Mouse (Mus musculus) liver, embryonic 12.5 days (tissue): ENCODE measurements around the gene Olfr223. TPM values are rescaled to one million over a fixed set of nuclear protein-coding genes. Genes with fewer than 3 reads are reported as not detected.
"Not testable (repeated sequence)": the region's sequence is repeated elsewhere in the genome, so short reads cannot be mapped to it uniquely, and the experiment has no call there.

Source experiments
- ATAC-seq: fragments of 200-750 bp; cut with Nextera tagmentation; 2 replicates; pipeline ENCODE4 v1.8.0; 2017; ENCODE audit warnings: moderate number of reproducible peaks, mild to moderate bottlenecking, moderate library complexity
- H3K27ac ChIP-seq: fragments of 300-500 bp; sonication (generic); 2 replicates; pipeline ENCODE4 v1.5.1; 2016; ENCODE audit warnings: mild to moderate bottlenecking
- H3K27me3 ChIP-seq: fragments of 300-500 bp; sonication (generic); replicated peaks from 2 replicates; pipeline ENCODE4 v1.6.1; 2016; ENCODE audit warnings: mild to moderate bottlenecking, moderate library complexity
- H3K36me3 ChIP-seq: fragments of 300-500 bp; sonication (generic); 2 replicates; pipeline ENCODE4 v1.6.1; 2016; ENCODE audit warnings: mild to moderate bottlenecking, moderate library complexity
- H3K4me1 ChIP-seq: fragments of 300-500 bp; sonication (generic); 2 replicates; pipeline ENCODE4 v1.6.1; 2016
- H3K4me2 ChIP-seq: fragments of 300-500 bp; sonication (generic); 2 replicates; pipeline ENCODE4 v1.6.1; 2016; ENCODE audit warnings: mild to moderate bottlenecking, moderate library complexity
- H3K4me3 ChIP-seq: fragments of 300-500 bp; sonication (generic); 2 replicates; pipeline ENCODE4 v1.5.1; 2016; ENCODE audit warnings: mild to moderate bottlenecking, moderate library complexity
- H3K9ac ChIP-seq: fragments of 300-500 bp; sonication (generic); 2 replicates; pipeline ENCODE4 v1.6.1; 2016; ENCODE audit warnings: mild to moderate bottlenecking, moderate library complexity
- H3K9me3 ChIP-seq: fragments of 300-500 bp; sonication (generic); replicated peaks from 2 replicates; pipeline ENCODE4 v1.6.1; 2016; ENCODE audit warnings: mild to moderate bottlenecking, moderate library complexity
- WGBS: fragments of 180-500 bp; shearing (Covaris S2); methylation state at CpG from one replicate; pipeline ENCODE4 v1.1.7; 2016; ENCODE audit not compliant: insufficient replicate concordance; 5-methylcytosine and 5-hydroxymethylcytosine counted together
- polyA plus RNA-seq: library from polyadenylated mRNA; unstranded; fragments of >200 nt; fragmentation: Nextera tagmentation; extraction: Ambion mirVana; gene quantifications from 2 replicates; pipeline ENCODE4 v1.2.1, GENCODE M21; 2016

Gene Olfr223
- polyA plus RNA-seq, 1 experiment from 2014 or later, result not detected

GRCm38 (mm10) chr11:59628177-59628576, 35.1 kb upstream of the Olfr223 start:
- no peaks in the 10 kb centered on the region for H3K4me1 ChIP-seq
- no peaks in the 10 kb centered on the region for H3K9me3 ChIP-seq
- WGBS, result 43% methylated on average over 5 of the region's 5 CpGs
- ATAC-seq, result no peak
- no peak overlapping the region for H3K4me2 ChIP-seq
- no peak overlapping the region for H3K4me3 ChIP-seq
- no peak overlapping the region for H3K9ac ChIP-seq
- H3K27me3 ChIP-seq, result peaks cover 16% of the 10 kb centered on the region
- H3K27ac ChIP-seq, result no peak overlapping the region
- no peaks in the 10 kb centered on the region for H3K36me3 ChIP-seq

DNA sequence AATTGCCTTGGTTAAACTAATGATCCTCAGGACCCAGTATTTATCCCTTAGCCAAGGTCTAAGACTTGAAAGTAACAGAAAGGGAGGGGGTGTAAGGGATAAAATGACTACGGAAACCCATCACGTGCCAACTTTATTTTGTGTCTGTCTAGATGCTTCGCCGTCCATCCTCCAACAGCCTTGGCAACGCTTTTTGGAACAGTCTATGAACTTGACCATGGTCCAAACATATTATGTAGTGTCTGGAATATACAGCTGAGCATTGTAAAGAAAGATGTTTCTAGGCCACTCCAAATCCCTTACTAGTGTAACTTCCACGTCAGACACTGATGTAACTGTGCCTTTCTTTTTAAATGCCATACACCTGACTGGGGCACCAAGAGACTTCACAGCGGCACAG, 33.1 kb upstream of the Olfr223 start:
- H3K27ac ChIP-seq, result no peak overlapping the region
- no peak overlapping the region for H3K4me2 ChIP-seq
- no peak for ATAC-seq
- H3K27me3 ChIP-seq, result peaks cover 15% of the 10 kb centered on the region
- no peak overlapping the region for H3K4me3 ChIP-seq
- no peak overlapping the region for H3K9ac ChIP-seq
- no peaks in the 10 kb centered on the region for H3K4me1 ChIP-seq
- H3K9me3 ChIP-seq, result no peaks in the 10 kb centered on the region
- no peaks in the 10 kb centered on the region for H3K36me3 ChIP-seq
- WGBS, result 70% methylated on average over 7 of the region's 7 CpGs

DNA sequence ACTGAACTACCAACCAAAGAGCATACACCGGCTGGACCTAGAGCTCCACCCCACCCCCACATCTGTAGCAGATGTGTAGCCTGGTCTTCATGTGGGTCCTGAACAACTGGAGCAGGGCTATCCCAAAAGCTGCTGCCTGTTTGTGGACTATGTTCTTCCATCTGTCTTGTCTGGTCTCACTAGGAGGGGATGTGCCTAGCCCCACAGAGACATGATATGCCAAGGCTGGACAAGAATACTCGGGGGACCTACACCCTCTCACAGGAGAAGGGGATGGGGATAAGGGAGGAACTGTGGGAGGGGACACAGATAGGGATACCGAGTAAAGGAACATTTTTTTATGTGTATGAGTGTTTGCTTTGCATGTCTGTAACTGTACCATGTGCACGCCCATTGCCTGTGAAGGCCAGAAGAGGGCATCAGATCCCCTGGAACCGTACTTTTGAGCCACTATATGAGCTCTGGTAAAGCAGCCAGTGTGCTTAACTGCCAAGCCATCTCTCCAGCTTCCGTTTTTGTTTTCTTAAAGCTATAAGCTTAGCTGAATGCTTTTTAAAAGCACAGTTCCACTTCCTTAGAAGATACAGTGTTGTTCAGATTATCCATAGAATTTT, 31.0 kb upstream of the Olfr223 start:
- H3K36me3 ChIP-seq, result no peaks in the 10 kb centered on the region
- no peak overlapping the region for H3K27ac ChIP-seq
- no peaks in the 10 kb centered on the region for H3K9me3 ChIP-seq
- no peak overlapping the region for H3K4me3 ChIP-seq
- WGBS, result 27% methylated on average over 6 of the region's 6 CpGs
- peaks cover 8% of the 10 kb centered on the region for H3K27me3 ChIP-seq
- H3K4me1 ChIP-seq, result no peaks in the 10 kb centered on the region
- H3K9ac ChIP-seq, result no peak overlapping the region
- H3K4me2 ChIP-seq, result no peak overlapping the region
- ATAC-seq, result no peak

GRCm38 (mm10) chr11:59622214-59622613, 29.1 kb upstream of the Olfr223 start:
- no peak overlapping the region for H3K9ac ChIP-seq
- H3K4me2 ChIP-seq, result no peak overlapping the region
- H3K36me3 ChIP-seq, result no peaks in the 10 kb centered on the region
- ATAC-seq, result no peak
- no peaks in the 10 kb centered on the region for H3K9me3 ChIP-seq
- H3K4me1 ChIP-seq, result no peaks in the 10 kb centered on the region
- peaks cover 14% of the 10 kb centered on the region for H3K27me3 ChIP-seq
- no peak overlapping the region for H3K4me3 ChIP-seq
- H3K27ac ChIP-seq, result no peak overlapping the region
- WGBS, result 47% methylated on average over 3 of the region's 3 CpGs

GRCm38 (mm10) chr11:59616986-59617385, 23.9 kb upstream of the Olfr223 start:
- H3K27me3 ChIP-seq, result peaks cover 17% of the 10 kb centered on the region; the same call in 1 of the 2 replicates
- H3K4me2 ChIP-seq, H3K27ac ChIP-seq, ATAC-seq, H3K36me3 ChIP-seq, H3K9ac ChIP-seq, H3K9me3 ChIP-seq, H3K4me1 ChIP-seq, H3K4me3 ChIP-seq: not testable (repeated sequence)
- 63% methylated on average over 2 of the region's 2 CpGs for WGBS

DNA sequence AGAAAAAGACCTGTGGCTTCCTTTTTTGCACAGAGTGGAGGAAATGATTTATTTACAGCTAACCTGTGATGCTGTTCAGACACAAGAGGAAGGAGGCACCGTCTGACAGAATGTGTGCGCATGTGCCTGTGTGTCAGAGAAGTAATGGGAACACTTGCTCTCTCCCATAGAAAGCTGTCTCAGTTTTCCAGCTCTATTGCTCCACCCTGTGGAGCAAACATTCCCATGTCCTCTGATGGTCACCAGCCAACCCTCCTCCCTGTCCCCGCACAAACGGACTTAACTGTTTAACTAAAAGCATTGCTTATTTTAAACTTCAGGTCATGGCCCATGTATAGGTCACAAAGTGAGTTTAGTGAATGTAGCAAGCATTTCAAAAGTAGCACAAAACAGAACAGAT, 21.0 kb upstream of the Olfr223 start:
- Histone ChIP-seq H3K4me2 (no peak overlapping the region), H3K36me3 (no peaks in the 10 kb centered on the region), H3K9ac (no peak overlapping the region), H3K4me3 (no peak overlapping the region), H3K9me3 (no peaks in the 10 kb centered on the region), H3K27me3 (peaks cover 17% of the 10 kb centered on the region; the same call in 1 of the 2 replicates), H3K27ac (no peak overlapping the region), H3K4me1 (no peaks in the 10 kb centered on the region)
- 50% methylated on average over 4 of the region's 4 CpGs for WGBS
- no peak for ATAC-seq

DNA sequence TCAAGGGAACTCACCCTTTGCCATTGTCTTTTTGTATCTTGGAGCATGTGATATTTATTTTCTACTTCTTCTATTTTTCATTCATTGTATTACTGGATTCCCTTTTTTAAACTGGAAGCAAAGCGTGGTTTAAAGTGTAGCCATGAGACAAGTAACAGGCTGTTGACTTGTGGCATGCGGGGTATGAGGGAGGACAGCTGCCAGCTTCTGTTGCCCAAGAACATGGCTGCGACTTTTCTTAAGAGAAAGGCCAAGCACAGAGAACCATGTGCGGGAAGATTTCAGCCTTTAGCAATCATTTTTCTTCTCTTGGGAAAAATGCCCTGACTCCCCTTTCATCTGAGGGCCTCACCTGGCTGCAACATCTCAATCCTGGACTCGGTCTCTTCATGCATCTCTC, 18.6 kb upstream of the Olfr223 start:
- H3K9me3 ChIP-seq, result no peaks in the 10 kb centered on the region
- WGBS, result 66% methylated on average over 5 of the region's 5 CpGs
- H3K4me2 ChIP-seq, result no peak overlapping the region
- H3K27ac ChIP-seq, result no peak overlapping the region
- no peaks in the 10 kb centered on the region for H3K36me3 ChIP-seq
- H3K4me3 ChIP-seq, result no peak overlapping the region
- H3K27me3 ChIP-seq, result peaks cover 10% of the 10 kb centered on the region; the same call in 1 of the 2 replicates
- no peak for ATAC-seq
- H3K9ac ChIP-seq, result no peak overlapping the region
- no peaks in the 10 kb centered on the region for H3K4me1 ChIP-seq

GRCm38 (mm10) chr11:59602287-59602686, 9.2 kb upstream of the Olfr223 start:
- no peak overlapping the region for H3K27ac ChIP-seq
- 0 out of 2 replicates have a peak, but pooled peaks cover 7% of the 10 kb centered on the region for H3K27me3 ChIP-seq
- H3K9ac ChIP-seq, result no peak overlapping the region
- no peaks in the 10 kb centered on the region for H3K4me1 ChIP-seq
- ATAC-seq, result no peak
- no peak overlapping the region for H3K4me2 ChIP-seq
- H3K36me3 ChIP-seq, result no peaks in the 10 kb centered on the region
- 59% methylated on average over 1 of the region's 1 CpGs for WGBS
- H3K9me3 ChIP-seq, result no peaks in the 10 kb centered on the region
- H3K4me3 ChIP-seq, result no peak overlapping the region

DNA sequence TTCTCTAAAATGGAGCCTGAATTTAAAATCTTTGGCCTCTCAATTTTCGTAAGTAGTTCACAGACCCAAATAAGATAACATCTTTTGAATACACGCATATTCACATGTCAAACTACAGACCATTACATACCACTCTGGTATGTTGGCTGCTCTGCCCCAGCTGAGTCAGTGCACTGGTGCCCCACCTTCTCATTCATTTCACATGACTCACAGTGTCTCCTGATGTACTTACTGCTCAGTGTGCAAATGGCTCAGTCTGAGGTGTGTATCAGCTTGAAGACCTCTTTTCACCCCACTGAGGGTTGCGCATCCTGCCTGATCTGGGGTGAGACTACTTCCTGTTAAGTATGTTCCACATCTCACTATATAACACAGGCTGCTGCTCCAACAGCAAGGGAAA, 7.8 kb upstream of the Olfr223 start:
- Histone ChIP-seq H3K27ac (no peak overlapping the region), H3K4me2 (no peak overlapping the region), H3K9me3 (no peaks in the 10 kb centered on the region), H3K4me3 (no peak overlapping the region), H3K36me3 (no peaks in the 10 kb centered on the region), H3K9ac (no peak overlapping the region), H3K4me1 (no peaks in the 10 kb centered on the region), H3K27me3 (0 out of 2 replicates have a peak, but pooled peaks cover 7% of the 10 kb centered on the region)
- WGBS, result 70% methylated on average over 3 of the region's 3 CpGs
- ATAC-seq, result no peak

DNA sequence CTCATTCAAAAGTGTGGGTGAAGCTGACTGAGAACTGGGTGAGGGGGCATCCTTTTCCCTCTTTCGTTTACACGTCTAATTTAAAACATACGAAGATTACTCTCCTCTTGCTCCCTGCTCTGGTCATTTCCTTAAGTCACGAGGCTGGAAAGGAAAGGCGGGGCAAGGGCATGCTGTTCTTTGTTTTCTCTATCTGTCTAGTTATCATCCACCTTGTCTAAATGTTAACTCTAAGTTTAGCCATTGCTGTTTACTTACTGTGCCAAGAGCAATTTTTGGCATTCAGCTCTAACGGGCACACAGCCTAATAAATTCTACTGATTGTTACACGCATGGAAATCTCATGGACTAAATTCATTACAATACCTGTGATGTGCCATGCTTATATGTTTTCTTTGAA, 6.1 kb upstream of the Olfr223 start:
- H3K4me3 ChIP-seq, result no peak overlapping the region
- H3K36me3 ChIP-seq, result no peaks in the 10 kb centered on the region
- no peak overlapping the region for H3K9ac ChIP-seq
- H3K27me3 ChIP-seq, result 0 out of 2 replicates have a peak, but pooled peaks cover 7% of the 10 kb centered on the region
- H3K9me3 ChIP-seq, result no peaks in the 10 kb centered on the region
- no peaks in the 10 kb centered on the region for H3K4me1 ChIP-seq
- WGBS, result 63% methylated on average over 7 of the region's 7 CpGs
- H3K4me2 ChIP-seq, result no peak overlapping the region
- ATAC-seq, result no peak
- H3K27ac ChIP-seq, result no peak overlapping the region

- no peak for ATAC-seq
- Histone ChIP-seq H3K4me2 (no peak overlapping the region), H3K27me3 (0 out of 2 replicates have a peak, but pooled peaks cover 7% of the 10 kb centered on the region), H3K27ac (no peak overlapping the region), H3K4me3 (no peak overlapping the region), H3K9me3 (no peaks in the 10 kb centered on the region), H3K36me3 (no peaks in the 10 kb centered on the region), H3K9ac (no peak overlapping the region), H3K4me1 (no peaks in the 10 kb centered on the region)
- 63% methylated on average over 8 of the region's 8 CpGs for WGBS
Measured at GRCm38 (mm10) chr11:59596950-59597349, 3.9 kb upstream of the Olfr223 start.

DNA sequence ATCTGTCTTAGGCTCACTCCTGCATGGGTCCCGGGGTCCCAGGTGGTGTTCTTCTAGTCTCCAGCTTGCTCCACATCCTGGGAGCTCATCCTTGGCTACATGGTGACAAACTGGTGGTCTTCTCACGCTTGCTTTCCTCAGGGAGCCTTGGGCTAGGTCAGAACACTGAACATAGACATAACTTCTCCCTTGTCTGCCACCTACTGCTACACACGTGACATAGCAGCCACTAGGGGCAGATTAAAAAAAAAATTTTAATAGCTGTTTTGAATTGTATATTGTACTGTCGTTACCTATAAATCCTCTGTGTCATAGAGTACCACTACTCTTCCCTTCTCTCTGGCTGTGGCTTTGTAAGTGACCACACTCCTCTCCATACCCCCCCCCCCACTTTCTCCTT, 3.0 kb upstream of the Olfr223 start:
- H3K4me1 ChIP-seq, result no peaks in the 10 kb centered on the region
- no peak overlapping the region for H3K27ac ChIP-seq
- no peak overlapping the region for H3K4me3 ChIP-seq
- H3K9me3 ChIP-seq, result no peaks in the 10 kb centered on the region
- WGBS, result 26% methylated on average over 4 of the region's 4 CpGs
- no peak overlapping the region for H3K9ac ChIP-seq
- no peaks in the 10 kb centered on the region for H3K36me3 ChIP-seq
- ATAC-seq, result no peak
- H3K27me3 ChIP-seq, result 0 out of 2 replicates have a peak, but pooled peaks cover 7% of the 10 kb centered on the region
- H3K4me2 ChIP-seq, result no peak overlapping the region

GRCm38 (mm10) chr11:59589496-59589895, 3.6 kb downstream of the Olfr223 start:
- Histone ChIP-seq H3K27ac (no peak overlapping the region), H3K4me2 (no peak overlapping the region), H3K27me3 (no peaks in the 10 kb centered on the region), H3K4me3 (no peak overlapping the region), H3K4me1 (no peaks in the 10 kb centered on the region), H3K9me3 (no peaks in the 10 kb centered on the region), H3K36me3 (no peaks in the 10 kb centered on the region), H3K9ac (no peak overlapping the region)
- WGBS, result 85% methylated on average over 8 of the region's 8 CpGs
- ATAC-seq, result no peak
